In the genomic region with DNA sequence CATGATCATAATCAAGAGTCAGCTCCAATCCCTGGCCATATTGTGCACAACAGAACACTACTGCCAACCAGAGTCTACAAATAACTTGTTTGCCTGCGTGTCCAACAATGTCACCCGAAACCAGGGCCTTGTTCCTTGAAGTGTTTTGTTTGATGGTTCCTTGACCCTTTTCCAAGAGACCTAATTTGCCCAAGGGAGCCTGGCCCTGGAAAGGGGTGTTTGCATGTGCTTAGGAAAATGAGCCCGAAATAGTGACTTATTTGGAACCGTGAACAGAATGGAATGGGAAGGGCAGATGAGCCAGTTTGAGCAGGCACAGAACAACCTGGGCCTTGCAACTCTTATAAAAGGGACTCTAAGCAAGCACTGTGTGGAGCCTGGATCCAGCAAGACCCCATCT, we compare ENCODE assay signal across 26 mouse cellular contexts.
DNase-seq lines count a peak whose midpoint lies in the region; TF ChIP-seq lines count a peak whose summit lies in the region.
"Had no signal": no experiment of that assay in that cellular context is flagged by ENCODE, and none has a peak within 500 bp of the region (broad histone marks: within the 10 kb centered on the region; RNA-seq: fewer than 3 reads in every experiment).

No protein-coding gene starts in this region.

- H3K27me3 ChIP-seq in kidney, adult 2 months (replicated peaks; ENCODE audit: control insufficient read depth, insufficient read depth, low read length) = no peaks in the 10 kb centered on the region
- H3K27me3 ChIP-seq: CH12.LX; embryonic facial prominence, embryonic 12.5 days; embryonic facial prominence, embryonic 15.5 days; Patski had no signal

- TF ChIP-seq POLR2A in kidney, adult 2 months (IDR thresholded peaks at IDR 0.05; ENCODE audit: low read depth, low read length) = no peak

- peak; percentile 34 for DNase-seq in gastrocnemius, adult 2 months
- DNase-seq in gastrocnemius, adult 8-10 months (ENCODE audit: low spot score in 2 of 2) = no peak
- DNase-seq in kidney, adult 2 months = peak; percentile 14
- DNase-seq in kidney, postnatal 36 days = no peak
- peak; percentile 34 to 53 for DNase-seq in layer of hippocampus, postnatal 14 days (ENCODE audit: low spot score in 2 of 2)
- DNase-seq in layer of hippocampus, adult 8-10 months (ENCODE audit: low spot score in 2 of 2) = no peak
- DNase-seq in adipocyte (ENCODE audit: low spot score) = peak; percentile 16
- no peak for DNase-seq in frontal cortex, postnatal 36 days (ENCODE audit: low spot score in 2 of 2)
- DNase-seq: adrenal gland, adult 2 months; adrenal gland, postnatal 14 days; B cell, adult 2 months; cerebellum, adult 11 months; cerebellum, adult 2 months; cerebellum, adult 9-11 months; cerebellum, postnatal 25 days; forebrain, postnatal 0 days; gastrocnemius, postnatal 25 days; heart, adult 2 months; heart, postnatal 36 days had no signal

- WGBS in kidney, adult 2 months = 69% methylated on average over 4 of the region's 4 CpGs

- TF ChIP-seq CTCF in gastrocnemius, adult 2 months (IDR thresholded peaks at IDR 0.05) = no peak
- no peak for TF ChIP-seq CTCF in kidney, adult 2 months (conservative IDR thresholded peaks at IDR 0.05; ENCODE audit: insufficient read depth, insufficient read length, low read depth, low read length)

- H3K4me3 ChIP-seq in gastrocnemius, adult 2 months = no peak overlapping the region
- H3K4me3 ChIP-seq in kidney, adult 2 months (ENCODE audit: insufficient read depth, low read depth, low read length) = no peak overlapping the region
- H3K4me3 ChIP-seq: embryonic facial prominence, embryonic 12.5 days; embryonic facial prominence, embryonic 15.5 days; heart, adult 2 months; hindbrain, embryonic 10.5 days had no signal

- H3K27ac ChIP-seq in gastrocnemius, adult 2 months = peak overlapping the region; percentile 31; the same call in 1 of the 2 replicates
- no peak overlapping the region for H3K27ac ChIP-seq in kidney, adult 2 months (ENCODE audit: insufficient read depth, low read depth, low read length)
- H3K27ac ChIP-seq: embryonic facial prominence, embryonic 12.5 days; embryonic facial prominence, embryonic 15.5 days; heart, adult 2 months; hindbrain, embryonic 10.5 days; hindbrain, embryonic 14.5 days had no signal

- H3K36me3 ChIP-seq in kidney, adult 2 months (ENCODE audit: control insufficient read depth, insufficient read depth, low read length) = no peaks in the 10 kb centered on the region
- H3K36me3 ChIP-seq: embryonic facial prominence, embryonic 12.5 days; embryonic facial prominence, embryonic 15.5 days; G1E; hindbrain, embryonic 10.5 days had no signal

- no peaks in the 10 kb centered on the region for H3K4me1 ChIP-seq in kidney, adult 2 months (ENCODE audit: control insufficient read depth, insufficient read depth, low read length)
- H3K4me1 ChIP-seq: embryonic facial prominence, embryonic 12.5 days; embryonic facial prominence, embryonic 15.5 days had no signal

- intact Hi-C loops in gastrocnemius, adult 2 months (cut with DNase I) = no loop called here

Comparison
In these comparisons a context has a peak if more than half of its experiments do, and no peak if none do; other contexts are left out.
1. DNase-seq: peak in gastrocnemius, adult 2 months (single experiment), kidney, adult 2 months (single experiment), layer of hippocampus, postnatal 14 days (2 of 2) and adipocyte (single experiment); none in gastrocnemius, adult 8-10 months (0 of 2), kidney, postnatal 36 days (0 of 2), layer of hippocampus, adult 8-10 months (0 of 2) and frontal cortex, postnatal 36 days (0 of 2).